Mouse (Mus musculus): Measurements from ENCODE around the gene Rpl3l. TPM values are rescaled to one million over a fixed set of nuclear protein-coding genes. Genes with fewer than 3 reads are reported as not detected.

Rpl3l gene
- polyA plus RNA-seq, 1 experiment from 2014 or later, result 0.26 TPM

GRCm38 (mm10) chr17:24697985-24698384, 29.6 kb upstream of the Rpl3l start:
- Histone ChIP-seq H3K4me3 (ENCODE audit: low read depth, low read length) (no peak overlapping the region), H3K9me3 (ENCODE audit: control insufficient read depth, low read depth, low read length) (no peaks in the 10 kb centered on the region), H3K4me2 (replicated peaks; ENCODE audit: low read depth, low read length) (no peak overlapping the region), H3K4me1 (ENCODE audit: control insufficient read depth, insufficient read depth, low read length) (peaks cover 24% of the 10 kb centered on the region), H3K9ac (replicated peaks; ENCODE audit: low read depth, low read length) (no peak overlapping the region), H3K27me3 (ENCODE audit: control insufficient read depth, insufficient read depth, low read length) (no peaks in the 10 kb centered on the region), H3K27ac (ENCODE audit: low read length) (no peak overlapping the region), H3K36me3 (ENCODE audit: control insufficient read depth, insufficient read depth, low read length) (peaks cover 39% of the 10 kb centered on the region)
- no peak for ATAC-seq (ENCODE audit: insufficient number of reproducible peaks, insufficient read depth, low FRiP score, low read depth)
- 25% methylated on average over 5 of the region's 5 CpGs for WGBS

- Histone ChIP-seq H3K27ac (ENCODE audit: low read length) (no peak overlapping the region), H3K4me2 (replicated peaks; ENCODE audit: low read depth, low read length) (no peak overlapping the region), H3K9me3 (ENCODE audit: control insufficient read depth, low read depth, low read length) (no peaks in the 10 kb centered on the region), H3K4me1 (ENCODE audit: control insufficient read depth, insufficient read depth, low read length) (peaks cover 24% of the 10 kb centered on the region), H3K36me3 (ENCODE audit: control insufficient read depth, insufficient read depth, low read length) (peaks cover 37% of the 10 kb centered on the region), H3K4me3 (ENCODE audit: low read depth, low read length) (no peak overlapping the region), H3K27me3 (ENCODE audit: control insufficient read depth, insufficient read depth, low read length) (no peaks in the 10 kb centered on the region), H3K9ac (replicated peaks; ENCODE audit: low read depth, low read length) (no peak overlapping the region)
- no peak for ATAC-seq (ENCODE audit: insufficient number of reproducible peaks, insufficient read depth, low FRiP score, low read depth)
- WGBS, result 73% methylated on average over 9 of the region's 9 CpGs
Measured at GRCm38 (mm10) chr17:24698715-24699114, 28.9 kb upstream of the Rpl3l start.

DNA sequence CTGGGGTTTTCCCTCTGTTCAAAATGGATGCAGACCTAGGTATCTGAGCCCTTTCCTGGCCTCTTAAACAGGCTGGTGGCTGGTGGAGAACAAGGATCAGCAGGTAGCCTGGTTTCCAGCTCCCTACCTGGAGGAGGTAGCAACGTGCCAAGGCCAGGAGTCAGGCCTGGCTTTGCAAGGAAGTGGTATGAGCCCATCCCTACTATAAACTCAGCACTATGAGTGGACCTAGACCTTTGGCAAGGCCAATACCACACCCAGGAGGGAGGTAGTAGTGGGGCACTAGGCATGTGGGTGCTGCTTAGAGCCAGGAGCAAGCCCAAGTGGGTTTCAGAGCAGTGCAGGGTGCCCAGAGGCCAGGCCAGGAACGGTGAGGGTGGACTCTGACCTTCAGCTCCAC, 28.1 kb upstream of the Rpl3l start:
- H3K9me3 ChIP-seq (ENCODE audit: control insufficient read depth, low read depth, low read length), result no peaks in the 10 kb centered on the region
- no peak overlapping the region for H3K4me3 ChIP-seq (ENCODE audit: low read depth, low read length)
- H3K27ac ChIP-seq (ENCODE audit: low read length), result no peak overlapping the region
- no peak overlapping the region for H3K4me2 ChIP-seq (replicated peaks; ENCODE audit: low read depth, low read length)
- H3K27me3 ChIP-seq (ENCODE audit: control insufficient read depth, insufficient read depth, low read length), result no peaks in the 10 kb centered on the region
- H3K36me3 ChIP-seq (ENCODE audit: control insufficient read depth, insufficient read depth, low read length), result peaks cover 43% of the 10 kb centered on the region
- ATAC-seq (ENCODE audit: insufficient number of reproducible peaks, insufficient read depth, low FRiP score, low read depth), result no peak
- H3K9ac ChIP-seq (replicated peaks; ENCODE audit: low read depth, low read length), result no peak overlapping the region
- peaks cover 24% of the 10 kb centered on the region for H3K4me1 ChIP-seq (ENCODE audit: control insufficient read depth, insufficient read depth, low read length)
- 76% methylated on average over 2 of the region's 2 CpGs for WGBS

DNA sequence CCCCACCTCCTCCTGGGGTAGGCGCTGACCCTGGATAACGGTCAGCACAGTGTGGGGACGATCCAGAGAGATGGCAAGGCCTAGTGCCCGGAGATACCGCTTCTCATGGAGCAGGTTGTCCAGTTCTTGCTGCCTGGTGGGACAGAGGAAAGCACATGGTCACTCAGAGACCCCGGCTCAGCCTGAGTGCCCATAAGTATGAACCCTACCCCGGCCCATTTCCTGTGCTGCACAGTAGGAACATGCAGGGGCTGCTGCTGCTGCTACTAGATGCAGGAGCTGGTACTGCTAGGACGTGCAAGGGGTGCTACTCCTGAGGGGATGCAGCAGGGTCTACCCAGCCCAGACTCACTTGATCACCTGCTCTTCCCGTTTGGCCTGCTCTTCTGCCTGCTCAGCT, 26.4 kb upstream of the Rpl3l start:
- Histone ChIP-seq H3K9me3 (ENCODE audit: control insufficient read depth, low read depth, low read length) (no peaks in the 10 kb centered on the region), H3K27ac (ENCODE audit: low read length) (no peak overlapping the region), H3K36me3 (ENCODE audit: control insufficient read depth, insufficient read depth, low read length) (peaks cover 49% of the 10 kb centered on the region), H3K9ac (replicated peaks; ENCODE audit: low read depth, low read length) (no peak overlapping the region), H3K4me1 (ENCODE audit: control insufficient read depth, insufficient read depth, low read length) (peaks cover 20% of the 10 kb centered on the region), H3K4me2 (replicated peaks; ENCODE audit: low read depth, low read length) (no peak overlapping the region), H3K4me3 (ENCODE audit: low read depth, low read length) (no peak overlapping the region), H3K27me3 (ENCODE audit: control insufficient read depth, insufficient read depth, low read length) (no peaks in the 10 kb centered on the region)
- no peak for ATAC-seq (ENCODE audit: insufficient number of reproducible peaks, insufficient read depth, low FRiP score, low read depth)
- WGBS, result 91% methylated on average over 9 of the region's 9 CpGs

DNA sequence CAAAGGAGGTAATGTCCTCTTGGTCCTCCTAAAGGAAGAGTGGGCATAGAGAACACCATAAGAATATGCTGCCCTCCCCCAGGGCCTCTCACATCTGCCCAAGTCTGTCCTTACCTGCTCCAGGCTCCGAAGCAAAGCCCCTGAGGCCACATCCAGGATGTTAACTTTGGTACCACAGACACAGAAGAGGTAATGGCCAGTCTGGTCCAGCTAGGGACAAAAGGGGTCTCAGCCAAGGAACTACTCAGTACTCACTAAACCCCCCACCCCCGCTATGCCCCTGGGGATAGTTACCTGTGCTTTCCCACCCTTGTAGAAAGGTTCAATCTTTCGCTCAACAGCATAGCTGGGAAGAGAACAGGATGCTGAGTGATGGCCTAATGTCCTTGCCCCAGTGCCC, 21.8 kb upstream of the Rpl3l start:
- 92% methylated on average over 3 of the region's 3 CpGs for whole genome bisulfite sequencing
- H3K4me1 ChIP-seq (ENCODE audit: control insufficient read depth, insufficient read depth, low read length), result no peaks in the 10 kb centered on the region
- H3K9me3 ChIP-seq (ENCODE audit: control insufficient read depth, low read depth, low read length), result no peaks in the 10 kb centered on the region
- H3K36me3 ChIP-seq (ENCODE audit: control insufficient read depth, insufficient read depth, low read length), result peaks cover 35% of the 10 kb centered on the region
- ATAC-seq (ENCODE audit: insufficient number of reproducible peaks, insufficient read depth, low FRiP score, low read depth), result no peak
- no peak overlapping the region for H3K4me3 ChIP-seq (ENCODE audit: low read depth, low read length)
- no peaks in the 10 kb centered on the region for H3K27me3 ChIP-seq (ENCODE audit: control insufficient read depth, insufficient read depth, low read length)
- no peak overlapping the region for H3K9ac ChIP-seq (replicated peaks; ENCODE audit: low read depth, low read length)
- H3K27ac ChIP-seq (ENCODE audit: low read length), result no peak overlapping the region
- H3K4me2 ChIP-seq (replicated peaks; ENCODE audit: low read depth, low read length), result no peak overlapping the region

- ATAC-seq (ENCODE audit: insufficient number of reproducible peaks, insufficient read depth, low FRiP score, low read depth), result peak; percentile 90
- H3K4me1 ChIP-seq (ENCODE audit: control insufficient read depth, insufficient read depth, low read length), result no peaks in the 10 kb centered on the region
- no peaks in the 10 kb centered on the region for H3K27me3 ChIP-seq (ENCODE audit: control insufficient read depth, insufficient read depth, low read length)
- H3K9ac ChIP-seq (replicated peaks; ENCODE audit: low read depth, low read length), result peak within 1 kb of the TSS; percentile 49
- peak within 1 kb of the TSS; percentile 78 for H3K4me2 ChIP-seq (replicated peaks; ENCODE audit: low read depth, low read length)
- H3K4me3 ChIP-seq (ENCODE audit: low read depth, low read length), result peak within 1 kb of the TSS; percentile 61
- no peaks in the 10 kb centered on the region for H3K9me3 ChIP-seq (ENCODE audit: control insufficient read depth, low read depth, low read length)
- H3K27ac ChIP-seq (ENCODE audit: low read length), result peak within 1 kb of the TSS; percentile 68
- H3K36me3 ChIP-seq (ENCODE audit: control insufficient read depth, insufficient read depth, low read length), result peaks cover 21% of the 10 kb centered on the region
- 3% methylated on average over 32 of the region's 32 CpGs for WGBS
Measured at GRCm38 (mm10) chr17:24706982-24707800, 20.4 kb upstream of the Rpl3l start, which contains the start of gene Tbl3. Gene Tbl3 (minus strand): TSS chr17:24707660.

DNA sequence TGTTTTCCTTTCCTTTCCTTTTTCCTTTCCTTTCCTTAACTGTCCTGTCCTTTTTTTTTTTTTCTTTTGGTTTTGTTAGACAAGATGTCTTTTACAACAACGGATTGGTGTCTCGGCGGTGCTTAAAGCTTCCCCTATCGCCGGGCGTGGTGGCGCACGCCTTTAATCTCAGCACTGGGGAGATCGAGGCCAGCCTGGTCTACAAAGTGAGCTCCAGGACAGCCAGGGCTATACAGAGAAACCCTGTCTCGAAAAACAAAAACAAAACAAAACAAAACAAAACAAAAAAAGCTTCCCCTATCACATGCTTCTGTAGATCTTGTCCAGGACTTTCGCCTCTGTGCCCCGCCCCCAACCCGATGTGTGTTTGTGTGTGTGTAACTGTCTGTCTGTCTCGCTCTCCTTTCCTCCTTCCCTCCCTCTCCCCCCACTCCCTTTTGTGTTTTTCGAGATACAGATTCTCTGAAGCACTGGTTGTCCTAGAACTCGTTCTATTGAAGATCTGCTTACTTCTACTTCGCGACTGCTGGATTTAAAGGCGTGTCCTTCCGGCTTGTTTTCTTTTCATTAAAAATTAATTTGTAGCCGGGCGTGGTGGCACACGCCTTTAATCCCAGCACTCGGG, 19.7 kb upstream of the Rpl3l start:
- H3K4me2 ChIP-seq (replicated peaks; ENCODE audit: low read depth, low read length), result peak overlapping the region; percentile 78
- 5% methylated on average over 24 of the region's 24 CpGs for WGBS
- no peaks in the 10 kb centered on the region for H3K4me1 ChIP-seq (ENCODE audit: control insufficient read depth, insufficient read depth, low read length)
- H3K9ac ChIP-seq (replicated peaks; ENCODE audit: low read depth, low read length), result peak overlapping the region; percentile 49; the same call in 1 of the 2 replicates
- H3K9me3 ChIP-seq (ENCODE audit: control insufficient read depth, low read depth, low read length), result no peaks in the 10 kb centered on the region
- no peaks in the 10 kb centered on the region for H3K27me3 ChIP-seq (ENCODE audit: control insufficient read depth, insufficient read depth, low read length)
- ATAC-seq (ENCODE audit: insufficient number of reproducible peaks, insufficient read depth, low FRiP score, low read depth), result no peak
- H3K36me3 ChIP-seq (ENCODE audit: control insufficient read depth, insufficient read depth, low read length), result peaks cover 15% of the 10 kb centered on the region
- H3K27ac ChIP-seq (ENCODE audit: low read length), result peak overlapping the region; percentile 68; the same call in 1 of the 2 replicates
- H3K4me3 ChIP-seq (ENCODE audit: low read depth, low read length), result peak overlapping the region; percentile 61

DNA sequence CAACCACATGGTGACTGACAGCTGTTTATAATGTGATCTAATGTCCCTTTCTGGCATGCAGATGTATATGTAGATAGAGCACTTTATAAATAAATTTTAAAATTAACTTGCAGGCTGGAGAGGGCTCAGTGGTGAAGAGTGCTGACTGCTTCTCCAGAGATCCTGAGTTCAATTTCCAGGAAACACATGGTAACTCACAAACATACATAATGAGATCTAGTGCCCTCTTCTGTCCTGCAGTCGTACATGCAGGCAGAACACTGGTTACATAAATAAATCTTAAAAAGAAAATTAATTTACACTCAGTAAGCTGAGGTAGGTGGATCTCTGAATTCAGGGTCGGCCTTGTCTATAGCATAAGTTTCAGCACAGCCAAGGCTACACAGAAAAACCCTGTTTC, 19.0 kb upstream of the Rpl3l start:
- WGBS, result 36% methylated on average over 2 of the region's 2 CpGs
- Histone ChIP-seq H3K27ac (ENCODE audit: low read length) (no peak overlapping the region), H3K4me3 (ENCODE audit: low read depth, low read length) (no peak overlapping the region), H3K36me3 (ENCODE audit: control insufficient read depth, insufficient read depth, low read length) (peaks cover 13% of the 10 kb centered on the region), H3K9me3 (ENCODE audit: control insufficient read depth, low read depth, low read length) (no peaks in the 10 kb centered on the region), H3K4me1 (ENCODE audit: control insufficient read depth, insufficient read depth, low read length) (no peaks in the 10 kb centered on the region), H3K4me2 (replicated peaks; ENCODE audit: low read depth, low read length) (no peak overlapping the region), H3K27me3 (ENCODE audit: control insufficient read depth, insufficient read depth, low read length) (no peaks in the 10 kb centered on the region), H3K9ac (replicated peaks; ENCODE audit: low read depth, low read length) (no peak overlapping the region)
- no peak for ATAC-seq (ENCODE audit: insufficient number of reproducible peaks, insufficient read depth, low FRiP score, low read depth)

Measured in stomach, embryonic 14.5 days (tissue).